ENCODE assay signal across 23 mouse cellular contexts in genomic region chr6:52471384-52471957, GRCm38 (mm10).
"Had no signal": no experiment of that assay in that cellular context is flagged by ENCODE, and none has a peak within 500 bp of the region (broad histone marks: within the 10 kb centered on the region; RNA-seq: fewer than 3 reads in every experiment).

No protein-coding gene starts in this region.

- H3K36me3 ChIP-seq: kidney, embryonic 15.5 days; limb, embryonic 12.5 days; limb, embryonic 15.5 days; midbrain, embryonic 12.5 days; midbrain, embryonic 15.5 days; neural tube, embryonic 13.5 days; stomach, embryonic 15.5 days had no signal

- DNase-seq: kidney, adult 8-10 months; kidney, postnatal 10 days; kidney, postnatal 36 days; layer of hippocampus, postnatal 36 days; left cerebral cortex, postnatal 4 days; liver, postnatal 0 days; lung, embryonic 14.5 days; retina, postnatal 1 day; right cerebral cortex, postnatal 25 days; spleen, adult 18-20 months; thymus, postnatal 36 days had no signal

- H3K9me3 ChIP-seq: kidney, embryonic 15.5 days; limb, embryonic 12.5 days; limb, embryonic 15.5 days; midbrain, embryonic 12.5 days; midbrain, embryonic 15.5 days; neural tube, embryonic 13.5 days; stomach, embryonic 15.5 days had no signal

- H3K4me3 ChIP-seq: kidney, embryonic 15.5 days; left cerebral cortex, adult 2 months; limb, embryonic 12.5 days; limb, embryonic 15.5 days; midbrain, embryonic 12.5 days; midbrain, embryonic 15.5 days; myocyte; neural tube, embryonic 13.5 days; stomach, embryonic 15.5 days had no signal

- H3K4me2 ChIP-seq: kidney, embryonic 15.5 days; limb, embryonic 12.5 days; limb, embryonic 15.5 days; liver, embryonic 11.5 days; lung, embryonic 14.5 days; midbrain, embryonic 12.5 days; midbrain, embryonic 15.5 days; neural tube, embryonic 13.5 days; stomach, embryonic 15.5 days had no signal

- H3K4me1 ChIP-seq: limb, embryonic 15.5 days; midbrain, embryonic 12.5 days had no signal

- H3K9ac ChIP-seq: kidney, embryonic 15.5 days; limb, embryonic 12.5 days; limb, embryonic 15.5 days; liver, embryonic 14.5 days; liver, postnatal 0 days; lung, embryonic 14.5 days; midbrain, embryonic 12.5 days; midbrain, embryonic 15.5 days; neural tube, embryonic 13.5 days; stomach, embryonic 15.5 days had no signal

- ATAC-seq: liver, postnatal 0 days; lung, postnatal 0 days; midbrain, embryonic 15.5 days had no signal

- H3K27me3 ChIP-seq: midbrain, embryonic 12.5 days; midbrain, embryonic 15.5 days; neural tube, embryonic 13.5 days; stomach, embryonic 15.5 days had no signal

- H3K27ac ChIP-seq: kidney, embryonic 15.5 days; left cerebral cortex, adult 2 months; limb, embryonic 12.5 days; limb, embryonic 15.5 days; liver, embryonic 14.5 days; midbrain, embryonic 12.5 days; midbrain, embryonic 15.5 days; neural tube, embryonic 13.5 days; stomach, embryonic 15.5 days had no signal
